Mouse (Mus musculus) embryonic facial prominence, embryonic 13.5 days (tissue): Measurements from ENCODE around the gene Slc35f2. TPM values are rescaled to one million over a fixed set of nuclear protein-coding genes. Genes with fewer than 3 reads are reported as not detected.

Experiments
- polyA plus RNA-seq: library from polyadenylated mRNA; unstranded; fragments of >200 nt; fragmentation: Nextera tagmentation; extraction: Ambion mirVana; gene quantifications from 2 replicates; pipeline ENCODE4 v1.2.1, GENCODE M21; 2015

Gene Slc35f2
- polyA plus RNA-seq, 1 experiment from 2014 or later = 10.9 TPM

Other genes starting within 250 kb of the Slc35f2 start
- 20.3 and 22.0 TPM in 2 replicates for gene Atm, start 234.8 kb upstream of the Slc35f2 start, polyA plus RNA-seq
- 21.9 and 22.6 TPM in 2 replicates for gene Npat, start 234.5 kb upstream of the Slc35f2 start, polyA plus RNA-seq
- 113 and 131 TPM in 2 replicates for gene Acat1, start 161.2 kb upstream of the Slc35f2 start, polyA plus RNA-seq
- gene Cul5, start 101.5 kb upstream of the Slc35f2 start, polyA plus RNA-seq = 36.1 and 39.4 TPM in 2 replicates
- gene Rab39, start 65.3 kb upstream of the Slc35f2 start, polyA plus RNA-seq = 0.52 and 0.73 TPM in 2 replicates
- 4.6 and 6.0 TPM in 2 replicates for gene Sln, start 78.6 kb downstream of the Slc35f2 start, polyA plus RNA-seq
- 0.67 and 0.89 TPM in 2 replicates for gene Elmod1, start 203.8 kb downstream of the Slc35f2 start, polyA plus RNA-seq